Mouse (Mus musculus): Measurements from ENCODE around the gene Zfr2. TPM values are rescaled to one million over a fixed set of nuclear protein-coding genes. Genes with fewer than 3 reads are reported as not detected.

Zfr2 gene
- polyA plus RNA-seq, 1 experiment: 11.6 TPM

DNA sequence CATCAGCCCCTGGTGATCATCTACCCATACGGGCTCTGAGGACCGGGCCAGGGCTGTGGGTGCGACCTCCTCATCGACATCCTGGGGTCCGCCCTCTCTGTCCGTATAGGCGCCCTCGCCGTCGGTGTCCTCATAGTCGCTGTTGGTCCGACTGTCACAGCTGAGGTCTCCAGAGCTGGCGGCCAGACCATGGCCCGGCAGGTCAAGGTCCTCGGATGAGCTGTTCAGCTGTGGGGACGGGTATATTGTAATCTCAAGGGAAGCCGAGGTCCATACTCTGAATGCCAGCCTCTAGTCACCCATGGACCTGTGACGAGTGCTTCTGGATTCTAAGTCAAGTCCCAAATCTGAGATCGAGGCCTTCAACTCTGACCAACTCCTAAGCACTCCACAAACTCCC, 40.9 kb downstream of the Zfr2 start:
- H3K4me1 ChIP-seq (ENCODE audit: control insufficient read depth, insufficient read depth, low read length): peaks cover 12% of the 10 kb centered on the region
- H3K27ac ChIP-seq (ENCODE audit: control insufficient read depth, insufficient read depth, low read depth, low read length): no peak overlapping the region
- no peaks in the 10 kb centered on the region; the same call in 1 of the 2 replicates for H3K27me3 ChIP-seq (ENCODE audit: control insufficient read depth, insufficient read depth, low read length)
- TF ChIP-seq CTCF (IDR thresholded peaks at IDR 0.05; ENCODE audit: control insufficient read depth, insufficient read depth, insufficient replicate concordance, low read depth, low read length) (no peak), POLR2A (IDR thresholded peaks at IDR 0.05; ENCODE audit: control insufficient read depth, low read depth, low read length) (no peak)
- H3K4me3 ChIP-seq (ENCODE audit: control insufficient read depth, low read depth, low read length): no peak overlapping the region
- no peaks in the 10 kb centered on the region; the same call in 1 of the 2 replicates for H3K36me3 ChIP-seq (ENCODE audit: control insufficient read depth, insufficient read depth, low read length)

DNA sequence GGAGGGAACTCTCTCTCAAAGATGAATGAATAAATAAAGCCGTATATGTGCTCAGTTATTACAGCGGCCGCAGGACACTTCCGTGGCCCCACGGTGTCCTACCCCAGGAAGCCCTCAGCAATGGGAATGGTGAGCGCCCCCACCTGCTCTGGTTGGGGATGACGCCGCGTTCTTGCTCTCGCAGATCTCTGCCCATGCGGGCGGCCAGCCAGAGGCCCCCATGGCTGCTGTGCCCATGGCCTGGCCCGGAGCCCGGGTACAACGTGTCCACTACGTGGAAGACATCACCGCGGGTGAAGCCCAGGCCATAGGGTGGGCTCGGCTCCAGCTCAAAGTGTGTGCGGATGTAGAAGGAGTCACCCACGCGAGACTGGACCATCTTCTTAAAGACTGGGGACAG, 44.7 kb downstream of the Zfr2 start:
- TF ChIP-seq POLR2A (IDR thresholded peaks at IDR 0.05; ENCODE audit: control insufficient read depth, low read depth, low read length) (no peak), CTCF (IDR thresholded peaks at IDR 0.05; ENCODE audit: control insufficient read depth, insufficient read depth, insufficient replicate concordance, low read depth, low read length) (no peak)
- Histone ChIP-seq H3K4me1 (ENCODE audit: control insufficient read depth, insufficient read depth, low read length) (peaks cover 26% of the 10 kb centered on the region), H3K36me3 (ENCODE audit: control insufficient read depth, insufficient read depth, low read length) (no peaks in the 10 kb centered on the region), H3K4me3 (ENCODE audit: control insufficient read depth, low read depth, low read length) (no peak overlapping the region), H3K27ac (ENCODE audit: control insufficient read depth, insufficient read depth, low read depth, low read length) (no peak overlapping the region), H3K27me3 (ENCODE audit: control insufficient read depth, insufficient read depth, low read length) (no peaks in the 10 kb centered on the region; the same call in 1 of the 2 replicates)

DNA sequence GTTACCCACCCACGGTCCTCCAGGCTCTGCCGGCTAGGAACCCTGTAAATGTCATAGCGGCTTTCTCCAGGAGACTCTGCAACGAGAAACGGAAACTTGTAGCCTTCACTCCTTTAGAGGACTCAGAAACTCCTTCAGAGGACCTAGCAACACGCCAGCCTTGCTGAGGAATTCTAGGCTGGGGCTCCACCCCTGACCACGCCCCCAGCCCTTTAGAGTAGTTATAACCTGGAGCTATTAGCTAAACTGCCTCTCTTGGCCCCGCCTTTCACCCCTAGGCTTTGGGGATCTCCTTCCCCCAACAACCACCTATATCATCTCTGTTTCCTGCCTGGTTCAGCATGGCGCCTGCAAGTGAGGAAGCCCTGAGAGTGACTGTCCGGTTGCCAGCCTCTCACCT, 46.5 kb downstream of the Zfr2 start:
- no peak overlapping the region for H3K4me3 ChIP-seq (ENCODE audit: control insufficient read depth, low read depth, low read length)

DNA sequence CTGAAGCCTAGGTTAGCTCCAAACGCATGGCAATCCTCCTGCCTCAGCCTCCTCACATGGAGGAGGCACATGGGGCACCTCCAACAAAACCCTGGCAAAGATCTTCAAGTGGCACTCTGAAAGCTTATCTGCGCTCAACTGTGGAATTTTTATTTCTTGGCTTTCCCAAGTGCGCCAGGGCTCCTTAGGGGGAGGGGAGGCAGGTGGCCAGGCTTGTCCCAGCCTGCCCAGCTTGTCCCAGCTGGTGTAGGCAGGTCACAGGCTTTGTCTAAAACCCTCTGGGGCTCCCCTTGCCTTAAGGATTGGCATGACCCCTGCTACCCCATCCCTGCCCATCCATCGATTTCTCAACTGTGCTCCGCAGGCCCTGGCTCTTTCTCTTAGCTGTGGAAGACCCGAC, 51.2 kb downstream of the Zfr2 start:
- TF ChIP-seq CTCF (IDR thresholded peaks at IDR 0.05; ENCODE audit: control insufficient read depth, insufficient read depth, insufficient replicate concordance, low read depth, low read length) (no peak), POLR2A (IDR thresholded peaks at IDR 0.05; ENCODE audit: control insufficient read depth, low read depth, low read length) (no peak)
- no peaks in the 10 kb centered on the region for H3K27me3 ChIP-seq (ENCODE audit: control insufficient read depth, insufficient read depth, low read length)
- no peaks in the 10 kb centered on the region for H3K36me3 ChIP-seq (ENCODE audit: control insufficient read depth, insufficient read depth, low read length)
- H3K27ac ChIP-seq (ENCODE audit: control insufficient read depth, insufficient read depth, low read depth, low read length): no peak overlapping the region
- no peak overlapping the region for H3K4me3 ChIP-seq (ENCODE audit: control insufficient read depth, low read depth, low read length)
- H3K4me1 ChIP-seq (ENCODE audit: control insufficient read depth, insufficient read depth, low read length): peaks cover 31% of the 10 kb centered on the region

More for the DNA sequence above, 46.5 kb downstream of the Zfr2 start:
- no peak overlapping the region for H3K27ac ChIP-seq (ENCODE audit: control insufficient read depth, insufficient read depth, low read depth, low read length)
- peaks cover 26% of the 10 kb centered on the region for H3K4me1 ChIP-seq (ENCODE audit: control insufficient read depth, insufficient read depth, low read length)
- TF ChIP-seq POLR2A (IDR thresholded peaks at IDR 0.05; ENCODE audit: control insufficient read depth, low read depth, low read length) (no peak), CTCF (IDR thresholded peaks at IDR 0.05; ENCODE audit: control insufficient read depth, insufficient read depth, insufficient replicate concordance, low read depth, low read length) (no peak)
- no peaks in the 10 kb centered on the region; the same call in 1 of the 2 replicates for H3K27me3 ChIP-seq (ENCODE audit: control insufficient read depth, insufficient read depth, low read length)
- no peaks in the 10 kb centered on the region for H3K36me3 ChIP-seq (ENCODE audit: control insufficient read depth, insufficient read depth, low read length)

DNA sequence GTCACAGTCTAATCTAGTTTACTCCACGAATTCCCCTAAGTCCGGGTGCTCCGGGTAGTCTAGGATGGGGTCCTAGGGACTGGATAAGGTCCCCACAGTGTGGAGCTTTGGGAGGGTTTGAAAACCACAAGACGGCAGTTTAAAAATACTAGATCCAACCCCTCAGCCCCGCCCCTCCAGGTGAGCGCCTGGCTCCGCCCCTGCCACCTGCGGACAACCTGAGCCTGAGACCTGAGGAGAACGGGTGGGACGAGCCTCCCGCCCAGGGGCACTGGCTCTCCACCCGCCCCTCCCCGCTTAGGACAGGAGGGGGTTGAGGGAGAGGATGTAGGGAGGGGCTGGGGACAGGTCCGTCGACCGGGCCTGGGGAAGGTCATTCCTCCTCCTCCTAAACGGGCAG, 51.8 kb downstream of the Zfr2 start:
- Histone ChIP-seq H3K36me3 (ENCODE audit: control insufficient read depth, insufficient read depth, low read length) (no peaks in the 10 kb centered on the region), H3K27ac (ENCODE audit: control insufficient read depth, insufficient read depth, low read depth, low read length) (no peak overlapping the region), H3K27me3 (ENCODE audit: control insufficient read depth, insufficient read depth, low read length) (no peaks in the 10 kb centered on the region), H3K4me3 (ENCODE audit: control insufficient read depth, low read depth, low read length) (no peak overlapping the region), H3K4me1 (ENCODE audit: control insufficient read depth, insufficient read depth, low read length) (peaks cover 30% of the 10 kb centered on the region)
- TF ChIP-seq CTCF (IDR thresholded peaks at IDR 0.05; ENCODE audit: control insufficient read depth, insufficient read depth, insufficient replicate concordance, low read depth, low read length): no peak
- no peak for TF ChIP-seq POLR2A (IDR thresholded peaks at IDR 0.05; ENCODE audit: control insufficient read depth, low read depth, low read length)

DNA sequence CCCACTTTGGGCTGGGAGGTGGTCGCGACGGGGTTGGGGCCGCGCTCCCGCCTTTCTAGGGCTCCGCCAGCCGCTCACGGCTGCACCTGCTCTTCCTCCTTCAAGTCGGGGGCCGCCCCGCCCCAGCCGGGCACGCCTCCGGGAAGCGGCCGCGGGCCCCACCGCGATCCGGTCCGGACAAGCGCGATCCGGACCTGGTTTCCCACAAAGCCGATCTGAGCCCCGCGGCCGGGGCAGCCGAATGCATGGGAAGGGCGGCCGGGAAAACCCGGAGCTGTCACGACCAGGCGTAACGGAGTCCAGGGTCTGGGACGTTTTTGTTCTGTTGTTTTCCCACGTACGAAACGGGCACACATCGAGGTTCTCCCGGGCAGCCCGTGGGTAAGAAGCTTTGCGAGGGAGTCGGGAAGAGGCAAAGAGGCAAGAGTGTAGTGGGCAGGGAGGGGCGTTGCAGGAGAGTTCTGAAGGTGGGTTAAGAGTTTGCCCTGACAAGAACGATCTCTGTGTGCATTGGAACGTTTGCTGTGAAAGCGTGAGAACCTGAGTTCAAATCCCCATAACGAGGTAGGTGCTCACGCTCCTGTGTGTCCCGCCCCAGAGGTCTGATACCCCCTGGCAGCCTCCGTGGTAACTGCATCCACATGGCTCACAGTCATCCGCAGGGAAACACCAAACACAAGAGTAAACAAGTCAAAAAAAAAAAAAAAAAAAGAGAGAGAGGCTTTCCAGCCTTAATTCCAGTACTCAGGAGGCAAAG, 52.9 kb downstream of the Zfr2 start:
- H3K4me1 ChIP-seq (ENCODE audit: control insufficient read depth, insufficient read depth, low read length): peaks cover 24% of the 10 kb centered on the region
- no peak for TF ChIP-seq POLR2A (IDR thresholded peaks at IDR 0.05; ENCODE audit: control insufficient read depth, low read depth, low read length)
- TF ChIP-seq CTCF (IDR thresholded peaks at IDR 0.05; ENCODE audit: control insufficient read depth, insufficient read depth, insufficient replicate concordance, low read depth, low read length): no peak
- no peaks in the 10 kb centered on the region for H3K36me3 ChIP-seq (ENCODE audit: control insufficient read depth, insufficient read depth, low read length)
- H3K4me3 ChIP-seq (ENCODE audit: control insufficient read depth, low read depth, low read length): peak overlapping the region; percentile 69
- H3K27me3 ChIP-seq (ENCODE audit: control insufficient read depth, insufficient read depth, low read length): no peaks in the 10 kb centered on the region
- H3K27ac ChIP-seq (ENCODE audit: control insufficient read depth, insufficient read depth, low read depth, low read length): no peak overlapping the region

DNA sequence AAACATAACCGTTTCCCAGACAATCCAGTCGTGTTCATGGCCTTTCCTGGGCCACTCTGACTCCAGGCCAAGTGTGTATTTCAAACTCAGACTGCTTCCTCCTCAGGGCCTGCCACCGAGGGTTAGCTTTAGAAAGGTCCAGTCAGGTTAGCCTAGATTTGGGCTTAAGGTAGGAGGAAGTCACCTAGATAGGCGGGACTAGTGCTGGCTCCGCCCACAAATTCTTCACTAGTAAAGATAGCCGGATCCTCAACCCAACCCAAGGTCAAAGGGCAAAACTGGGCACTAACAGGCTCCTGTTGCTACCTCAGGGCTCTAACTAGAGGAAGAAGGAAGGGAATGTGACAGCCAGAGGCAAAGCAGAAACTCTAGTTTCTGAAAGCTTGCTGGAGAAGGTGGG, 53.6 kb downstream of the Zfr2 start:
- TF ChIP-seq POLR2A (IDR thresholded peaks at IDR 0.05; ENCODE audit: control insufficient read depth, low read depth, low read length) (no peak), CTCF (IDR thresholded peaks at IDR 0.05; ENCODE audit: control insufficient read depth, insufficient read depth, insufficient replicate concordance, low read depth, low read length) (no peak)
- Histone ChIP-seq H3K27me3 (ENCODE audit: control insufficient read depth, insufficient read depth, low read length) (no peaks in the 10 kb centered on the region), H3K27ac (ENCODE audit: control insufficient read depth, insufficient read depth, low read depth, low read length) (no peak overlapping the region)

More for the DNA sequence above, 53.6 kb downstream of the Zfr2 start:
- no peaks in the 10 kb centered on the region for H3K36me3 ChIP-seq (ENCODE audit: control insufficient read depth, insufficient read depth, low read length)
- H3K4me1 ChIP-seq (ENCODE audit: control insufficient read depth, insufficient read depth, low read length): peaks cover 17% of the 10 kb centered on the region
- H3K4me3 ChIP-seq (ENCODE audit: control insufficient read depth, low read depth, low read length): no peak overlapping the region

All from testis, adult 2 months (tissue).